Mouse (Mus musculus) gastrocnemius, adult 8-10 months (tissue): Measurements from ENCODE around the gene Nprl3. TPM values are rescaled to one million over a fixed set of nuclear protein-coding genes. Genes with fewer than 3 reads are reported as not detected.

Experiments
- DNase-seq, 2 experiments: peaks; one replicate each; pipeline ENCODE4 v3.0.0; 2022; ENCODE audit warnings: low spot score in 2 of 2
- total RNA-seq, 4 experiments: library from RNA; stranded (reverse); gene quantifications; 2 replicates each; pipeline ENCODE4 v1.2.4; 2022

The Nprl3 gene
- total RNA-seq, 4 experiments from 2014 or later = 22.9 to 27.2 (median 24.6) TPM

DNA sequence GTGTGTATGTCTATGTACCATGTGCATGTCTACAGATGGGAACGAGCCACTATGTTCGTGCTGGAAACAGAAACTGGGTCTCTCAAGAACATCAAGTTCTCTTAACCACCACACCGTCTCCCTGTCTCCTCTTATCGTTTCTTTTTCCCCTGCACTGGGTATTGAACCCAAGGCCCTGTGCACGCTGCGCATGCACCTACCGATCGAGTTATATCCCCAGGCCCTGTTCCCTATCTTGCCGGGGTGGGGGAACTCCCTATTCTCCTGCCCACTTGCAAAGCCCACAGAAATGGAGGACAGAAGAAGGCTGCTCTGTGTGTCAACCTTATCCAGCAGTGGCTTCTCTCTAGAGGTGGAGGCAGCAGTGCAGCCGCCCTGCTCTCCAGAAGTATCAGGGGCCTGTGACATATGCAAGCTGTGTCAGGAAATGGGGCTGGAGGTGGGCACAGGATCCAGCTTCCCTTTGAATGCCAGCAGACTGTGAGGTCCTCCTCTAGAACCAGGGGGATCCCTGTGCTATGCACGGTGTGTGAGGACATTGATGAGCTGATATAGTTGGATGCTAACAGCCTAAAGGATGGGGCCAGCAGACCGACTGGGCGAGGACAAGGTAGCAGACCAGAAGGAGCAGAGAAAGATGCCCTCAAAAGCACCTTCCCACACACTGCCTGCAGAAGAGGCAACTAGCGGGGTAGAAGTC is 69.1 kb downstream of the Nprl3 start:
- DNase-seq = peak in 1 of 2 experiments; percentile 1

DNA sequence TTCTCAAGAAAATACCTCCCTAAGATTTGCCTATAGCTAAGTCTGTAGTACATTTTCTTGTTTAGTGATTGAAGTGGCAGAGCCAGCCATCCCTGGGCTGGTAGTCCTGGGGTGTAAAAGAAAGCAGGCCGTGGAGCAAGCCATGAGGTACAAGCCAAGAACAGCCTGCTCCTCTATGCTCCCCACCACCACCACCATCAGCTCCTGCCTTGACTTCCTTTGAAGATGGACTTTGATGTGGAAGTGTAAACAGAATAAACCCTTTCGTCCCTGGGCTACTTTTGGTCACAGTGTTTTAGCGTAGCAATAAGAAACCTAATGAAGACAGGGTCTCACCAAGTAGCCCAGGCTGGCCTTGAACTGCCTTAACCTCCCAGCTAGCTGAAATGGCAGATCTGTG is 69.7 kb downstream of the Nprl3 start:
- no peak for DNase-seq

DNA sequence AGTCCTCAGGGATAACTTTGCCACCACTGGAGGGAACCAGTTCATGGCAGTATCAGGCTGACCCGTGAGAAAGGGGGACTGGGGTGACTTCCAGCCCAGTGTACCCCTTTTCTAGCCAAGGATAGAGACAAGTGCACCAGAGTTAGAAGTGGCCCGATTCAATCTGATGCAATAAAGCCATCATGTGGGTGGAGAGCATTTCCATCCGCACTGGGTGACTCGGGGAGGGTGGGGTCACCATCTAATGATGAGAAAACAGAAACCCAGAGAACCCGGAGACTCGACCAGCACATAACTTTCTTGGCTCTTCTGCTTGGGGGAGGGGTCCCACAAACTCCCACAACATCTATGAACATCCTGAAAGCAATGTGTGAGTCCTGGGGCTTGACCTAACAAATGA is 70.8 kb downstream of the Nprl3 start:
- no peak for DNase-seq

DNA sequence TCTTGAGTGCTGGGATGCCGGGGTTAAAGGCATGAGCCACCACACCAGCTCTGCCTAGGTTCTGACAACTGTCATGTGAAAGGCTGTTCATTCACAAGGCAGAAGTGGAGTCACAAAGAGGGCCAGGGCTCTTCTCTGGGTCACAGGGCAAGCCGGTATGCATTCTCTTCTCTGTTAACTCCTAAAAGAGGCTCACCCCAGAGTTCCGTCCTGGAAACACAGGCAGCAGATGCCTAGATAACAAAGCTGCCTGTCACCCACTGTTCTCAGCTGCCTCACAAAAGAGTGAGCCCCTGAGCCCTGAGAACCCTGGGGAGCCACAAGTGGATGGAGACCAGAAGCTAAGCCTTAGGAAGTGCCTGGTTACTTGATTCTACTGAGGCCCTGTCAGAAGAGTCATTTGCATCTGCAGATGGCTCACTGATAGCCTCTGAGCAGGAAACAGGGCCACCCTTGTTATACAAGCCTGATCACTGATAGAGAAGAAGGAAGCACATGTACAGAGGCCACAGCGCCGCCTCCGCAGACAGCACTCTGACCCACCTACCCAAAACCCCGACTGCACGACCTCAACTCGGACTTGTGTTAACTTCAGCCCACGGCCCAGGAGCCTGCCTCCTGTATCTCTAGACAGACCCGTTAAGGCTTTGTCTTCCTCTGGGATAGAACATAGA is 71.5 kb downstream of the Nprl3 start:
- no peak for DNase-seq

DNA sequence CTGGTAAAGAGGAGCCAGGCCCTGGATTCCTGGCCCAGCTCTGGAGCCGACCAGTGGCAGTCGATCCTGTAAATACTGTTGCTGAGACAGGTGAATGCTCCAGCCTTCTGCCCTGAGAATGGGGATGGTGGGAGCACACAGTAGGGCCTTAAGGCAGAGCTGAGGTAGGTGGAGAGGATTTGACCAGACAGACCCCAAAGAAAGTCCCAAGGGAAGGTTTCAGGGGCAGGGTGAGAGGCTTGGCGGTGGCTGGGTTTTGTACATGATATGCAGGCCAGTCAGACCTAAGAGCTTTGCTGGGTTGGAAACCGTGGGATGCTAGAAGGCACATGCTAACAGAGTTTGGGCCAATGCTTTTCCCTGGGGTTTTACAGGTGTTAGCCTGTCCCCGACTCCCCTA is 72.9 kb downstream of the Nprl3 start:
- DNase-seq = no peak

DNA sequence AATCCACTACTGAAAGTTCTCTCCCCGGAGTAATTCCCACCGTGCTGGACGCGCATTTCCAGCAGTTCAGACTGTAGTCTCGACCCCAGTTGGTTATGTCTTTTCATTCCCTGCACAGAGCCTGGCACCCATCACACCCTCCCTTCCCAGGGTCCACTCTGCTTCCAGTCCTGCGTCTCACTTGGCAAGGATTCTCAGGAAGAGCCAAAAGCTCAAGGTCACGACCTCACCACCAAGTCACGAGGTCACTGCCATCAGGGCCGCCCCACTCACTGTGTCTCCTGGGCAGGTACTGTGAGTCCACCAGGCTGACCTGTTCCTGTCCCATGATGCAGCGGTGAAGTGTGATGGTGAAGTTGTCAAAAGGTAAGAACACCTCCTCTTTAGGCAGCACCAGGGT is 73.4 kb downstream of the Nprl3 start:
- no peak for DNase-seq

DNA sequence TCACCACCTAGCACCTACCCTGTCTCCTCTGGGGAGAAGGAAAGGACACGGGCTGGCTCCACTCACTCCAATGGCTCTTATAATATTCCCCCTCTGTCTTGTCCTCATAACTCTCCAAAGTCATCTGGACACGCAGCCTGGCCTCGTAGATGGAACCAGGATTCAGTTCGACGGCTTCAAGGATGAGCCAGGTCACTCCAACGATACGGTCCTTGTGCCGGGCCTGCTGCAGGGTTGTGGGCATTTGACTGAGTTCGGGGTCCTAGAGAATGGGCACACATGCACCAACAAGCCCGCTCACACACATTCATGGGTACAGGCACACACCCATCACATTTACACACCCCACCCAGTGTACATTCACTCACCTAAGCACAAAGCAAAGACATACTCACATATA is 74.4 kb downstream of the Nprl3 start:
- DNase-seq = no peak

DNA sequence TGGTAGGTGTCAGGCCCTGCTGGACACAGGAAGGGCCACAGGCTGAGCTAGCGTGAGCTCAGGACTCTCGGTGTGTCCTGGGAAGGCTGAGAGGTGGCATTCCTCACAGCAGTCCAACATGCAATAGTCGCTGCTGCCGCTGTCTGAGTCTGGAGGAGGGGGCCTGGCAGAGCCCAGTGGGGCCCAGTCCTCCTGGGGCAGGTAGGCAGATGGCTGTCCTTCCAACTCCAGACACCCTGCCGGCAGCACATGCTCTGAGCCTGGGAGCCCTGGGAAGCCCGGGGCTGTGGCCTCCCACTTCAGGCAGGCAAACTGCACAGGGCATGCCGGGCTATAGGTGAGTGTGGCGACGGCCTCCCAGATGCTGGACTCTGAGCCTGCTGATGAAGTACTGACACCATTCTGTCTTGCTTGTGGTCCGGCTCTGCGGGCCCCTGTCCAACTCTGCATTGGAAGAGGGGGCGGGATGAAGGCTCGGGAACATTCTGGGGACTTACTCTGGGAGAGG is 76.8 kb downstream of the Nprl3 start:
- DNase-seq = no peak

DNA sequence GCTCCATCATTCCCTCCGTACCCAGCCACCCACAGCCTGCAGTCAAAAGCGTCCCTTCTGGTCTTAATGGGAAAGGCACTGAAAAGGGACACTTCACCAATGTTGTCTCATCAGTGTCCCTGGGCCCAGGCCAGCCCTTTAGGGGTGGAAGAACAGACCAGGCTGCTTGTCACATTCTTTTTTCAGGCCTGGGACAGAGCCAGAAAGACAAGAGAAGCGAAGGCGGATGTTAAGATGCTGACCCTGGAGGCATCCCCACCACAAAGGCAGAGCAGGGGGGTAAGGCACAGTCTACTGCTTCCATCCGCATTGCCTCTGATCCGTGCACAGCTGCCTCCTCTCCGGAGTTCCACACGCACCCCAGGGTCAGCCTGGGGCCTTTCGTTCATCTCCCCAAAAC is 77.4 kb downstream of the Nprl3 start:
- no peak for DNase-seq

DNA sequence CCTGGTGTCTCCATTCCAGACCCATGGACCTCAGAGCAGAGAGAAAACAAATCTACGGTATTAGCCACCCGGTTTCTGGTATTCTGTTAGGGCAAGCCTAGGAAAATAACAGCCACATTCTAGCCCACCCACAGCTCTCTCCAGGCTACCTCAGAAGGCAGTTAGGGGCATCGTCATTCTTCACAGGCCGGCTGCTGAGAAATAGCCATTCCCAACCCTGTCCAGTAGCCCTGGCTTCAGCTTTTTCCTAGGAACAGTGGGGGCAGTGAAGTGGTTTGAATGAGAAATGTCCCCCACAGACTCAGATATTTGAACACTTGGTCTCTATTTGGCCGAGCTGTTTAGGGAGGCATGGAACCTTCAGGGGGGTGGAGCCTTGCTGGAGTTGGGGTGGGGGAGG is 78.1 kb downstream of the Nprl3 start:
- no peak for DNase-seq

DNA sequence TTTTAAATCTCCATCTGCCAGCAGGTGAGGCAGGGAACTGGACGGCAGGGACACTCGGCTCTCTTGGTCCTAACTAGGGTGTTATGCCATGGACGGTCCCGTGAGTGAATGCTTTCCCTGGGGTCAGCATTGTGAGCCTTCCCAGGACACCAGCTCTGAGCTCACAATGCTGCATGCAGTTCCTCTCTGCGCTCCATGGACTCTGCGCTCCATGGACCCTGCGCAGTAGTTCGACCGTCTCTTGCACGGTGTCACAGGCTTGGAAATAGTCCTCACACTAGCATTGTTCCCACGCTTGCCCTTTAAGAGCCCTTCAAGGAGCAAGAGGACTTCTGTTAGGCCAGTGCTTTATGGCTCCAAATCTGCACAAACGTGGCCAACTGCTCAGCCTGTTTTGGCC is 78.6 kb downstream of the Nprl3 start:
- no peak for DNase-seq

DNA sequence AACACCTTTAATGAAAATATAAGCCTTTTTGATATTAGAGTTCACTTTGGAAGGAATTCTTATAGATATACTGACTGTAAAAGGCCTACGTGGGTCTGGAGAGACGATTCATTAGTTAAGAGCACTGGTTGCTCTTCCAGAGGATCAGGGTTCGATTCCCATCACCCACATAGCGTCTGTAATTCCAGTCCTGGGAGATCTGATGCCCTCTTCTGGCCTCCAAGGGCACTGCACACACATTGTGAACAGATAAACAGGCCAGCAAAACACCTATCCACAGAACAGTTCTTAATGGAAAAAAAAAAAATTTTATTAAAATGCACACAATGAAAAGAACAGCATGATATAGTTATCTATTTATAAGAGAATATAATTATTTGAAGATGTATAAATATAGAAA is 80.3 kb downstream of the Nprl3 start:
- DNase-seq = no peak

DNA sequence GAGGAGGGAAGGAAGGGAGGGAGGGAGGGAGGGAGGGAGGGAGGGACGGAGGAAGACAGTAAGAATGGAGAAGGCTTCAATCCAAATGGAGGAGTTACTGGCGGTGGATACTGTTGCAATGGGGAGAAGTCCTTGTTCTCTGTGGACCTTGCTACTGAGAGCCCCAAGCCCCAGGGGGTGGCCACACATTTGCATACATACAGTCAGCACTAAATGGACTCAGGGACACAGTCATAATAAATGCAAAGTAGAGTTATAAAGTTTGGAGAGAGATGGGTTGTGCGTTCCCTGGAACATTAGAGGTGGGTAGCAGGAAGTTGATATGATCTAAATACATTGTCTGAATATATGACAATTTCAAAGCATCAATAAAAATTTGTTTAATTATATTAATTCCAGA is 81.5 kb downstream of the Nprl3 start:
- no peak for DNase-seq

DNA sequence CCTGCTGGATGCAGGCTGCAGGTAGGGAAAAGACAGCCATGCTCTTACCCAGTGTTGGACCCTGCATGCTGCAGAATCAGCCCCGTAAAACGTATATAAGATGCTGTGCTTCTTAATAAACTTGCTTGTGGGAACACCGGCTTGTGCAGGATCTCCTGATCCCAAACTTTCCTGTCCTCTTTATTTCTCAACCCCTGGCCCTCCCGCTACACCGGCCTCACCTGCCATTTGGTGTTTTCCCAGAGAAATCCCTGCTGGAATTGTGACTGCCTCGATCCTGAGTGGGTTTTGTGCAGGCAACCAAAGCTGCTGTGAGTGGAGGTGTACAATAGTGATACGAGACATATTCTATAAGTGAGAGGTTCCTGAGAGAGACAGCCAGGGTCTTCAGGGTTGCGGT is 83.0 kb downstream of the Nprl3 start:
- DNase-seq = no peak

DNA sequence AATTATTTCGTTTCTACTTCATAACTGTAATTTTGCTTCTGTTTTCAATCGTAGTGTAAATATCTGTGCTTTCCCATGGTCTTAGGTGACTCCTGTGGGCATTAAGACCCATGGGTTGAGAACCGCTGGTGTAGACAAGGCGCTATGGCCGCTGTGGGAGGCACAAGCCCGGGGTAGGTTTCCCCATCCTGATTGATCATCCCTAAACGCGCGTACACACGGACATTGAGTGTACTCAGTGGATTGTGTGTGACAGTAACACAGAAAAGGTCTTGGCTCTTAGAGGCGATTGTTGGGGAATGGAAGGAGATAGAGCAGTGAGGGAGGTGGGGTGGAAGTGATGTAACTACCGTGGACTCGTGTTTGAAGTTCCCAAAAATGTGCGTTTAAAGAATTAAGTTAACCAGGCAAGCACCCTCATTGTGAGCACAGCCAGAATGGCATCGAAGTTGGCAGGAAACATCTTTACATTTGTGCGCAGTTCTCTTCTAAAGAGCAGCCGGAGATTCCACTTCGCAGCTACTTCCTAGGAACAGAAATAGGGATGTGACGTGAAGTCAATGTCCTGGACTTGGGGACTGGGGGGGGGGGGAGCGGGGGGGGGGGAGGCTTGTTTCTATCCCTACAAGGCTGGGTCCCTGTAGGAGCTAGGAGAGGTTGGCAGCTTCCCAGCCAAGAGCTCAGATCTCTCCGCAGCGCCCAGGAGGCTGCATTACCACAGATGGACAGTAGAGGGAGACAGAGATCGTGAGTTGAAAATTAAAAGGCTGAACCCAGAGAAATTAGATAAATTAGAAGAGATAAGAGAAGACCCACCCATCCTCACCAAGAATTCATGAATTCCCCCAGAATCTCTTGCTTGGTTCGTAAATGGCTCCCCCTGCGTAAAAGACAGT is 85.3 kb downstream of the Nprl3 start:
- peak; percentile 64 to 71 for DNase-seq

DNA sequence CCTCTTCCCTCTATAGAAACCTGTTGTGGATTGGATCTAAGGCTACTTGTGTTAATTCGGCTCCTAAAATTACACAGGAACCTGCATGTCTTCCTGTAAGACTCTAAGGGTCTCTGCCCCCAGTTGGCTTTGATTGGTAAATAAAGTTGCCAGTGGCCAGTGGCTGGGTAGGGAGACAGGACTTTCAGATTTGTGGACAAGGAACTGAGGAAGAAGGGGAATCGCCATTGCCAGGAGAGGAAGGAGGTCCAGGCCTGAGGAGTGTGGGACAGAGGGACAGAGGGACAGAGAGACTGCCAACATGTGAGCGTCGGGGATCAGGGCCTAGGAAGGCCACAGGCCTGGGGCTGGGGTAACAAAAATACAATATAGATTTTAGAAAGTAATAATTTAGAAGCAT is 86.3 kb downstream of the Nprl3 start:
- no peak for DNase-seq

DNA sequence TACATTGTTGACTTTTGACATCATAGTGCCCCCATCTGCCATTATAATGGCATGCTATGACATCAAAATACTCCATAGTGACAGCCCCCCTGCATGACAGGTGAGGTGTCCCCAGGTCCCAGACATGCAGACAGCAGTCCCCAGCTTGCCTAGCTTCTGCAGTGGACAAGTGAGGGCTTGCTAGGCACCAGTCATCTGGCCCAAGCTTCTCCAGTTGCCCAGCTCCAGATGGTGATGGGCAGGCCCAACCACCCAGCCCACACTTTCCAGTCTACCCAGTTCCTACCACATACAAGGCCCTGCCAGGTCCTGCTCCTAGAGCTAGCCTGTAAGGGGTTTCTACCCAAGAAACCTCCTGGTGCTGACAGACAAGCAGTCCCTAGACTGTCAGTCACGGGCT is 89.0 kb downstream of the Nprl3 start:
- no peak for DNase-seq

Other genes starting within 250 kb of the Nprl3 start
- under 1 TPM in 1 of 4 experiments, not detected in 3; 0.29 TPM for gene Il9r, start 67.4 kb downstream of the Nprl3 start, total RNA-seq
- gene Snrnp25, start 62.3 kb downstream of the Nprl3 start, total RNA-seq = 10 to 100 TPM in 2 of 4 experiments, 1 to 10 TPM in 2; 9.4 to 12.5 (median 10.0) TPM
- 10 to 100 TPM; 13.0 to 16.3 (median 14.4) TPM for gene Rhbdf1, start 45.4 kb downstream of the Nprl3 start, total RNA-seq
- 1 to 10 TPM; 3.9 to 5.9 (median 4.8) TPM for gene Mpg, start 41.2 kb downstream of the Nprl3 start, total RNA-seq
- not detected for gene Hba-x, start 8.7 kb upstream of the Nprl3 start, total RNA-seq
- gene Hba-a1, start 15.8 kb upstream of the Nprl3 start, total RNA-seq = 100 to 1,000 TPM; 119 to 302 (median 188) TPM
- not detected for gene Hbq1b, start 19.3 kb upstream of the Nprl3 start, total RNA-seq
- 100 to 1,000 TPM in 3 of 4 experiments, 10 to 100 TPM in 1; 93.3 to 179 (median 137) TPM for gene Hba-a2, start 28.8 kb upstream of the Nprl3 start, total RNA-seq
- gene Hbq1a, start 32.4 kb upstream of the Nprl3 start, total RNA-seq = not detected
- gene Sh3pxd2b, start 80.1 kb upstream of the Nprl3 start, total RNA-seq = 1 to 10 TPM; 1.7 to 2.8 (median 2.3) TPM
- gene Ubtd2, start 187.7 kb upstream of the Nprl3 start, total RNA-seq = 1 to 10 TPM; 6.3 to 7.2 (median 6.6) TPM